Mouse (Mus musculus) stomach, embryonic 14.5 days (tissue): ENCODE measurements around the gene Dock8. TPM values are rescaled to one million over a fixed set of nuclear protein-coding genes. Genes with fewer than 3 reads are reported as not detected.

ENCODE experiments used
- ATAC-seq: fragments of 200-750 bp; cut with Nextera tagmentation; 2 replicates; pipeline ENCODE4 v1.8.0; 2017; ENCODE audit warnings: low read depth, moderate TSS enrichment; ENCODE audit not compliant: insufficient number of reproducible peaks, insufficient read depth, low FRiP score
- H3K27ac ChIP-seq: fragments of 300-500 bp; sonication (generic); 2 replicates; pipeline ENCODE4 v1.5.1; 2014; ENCODE audit warnings: mild to moderate bottlenecking, low read length, moderate library complexity, mixed read lengths
- H3K27me3 ChIP-seq: fragments of 300-500 bp; sonication (generic); 2 replicates; pipeline ENCODE4 v1.6.1; 2014; ENCODE audit warnings: low read length, control low read depth, mixed read lengths; ENCODE audit not compliant: control insufficient read depth, insufficient read depth
- H3K36me3 ChIP-seq: fragments of 300-500 bp; sonication (generic); 2 replicates; pipeline ENCODE4 v1.6.1; 2014; ENCODE audit warnings: mild to moderate bottlenecking, control low read depth, low read length, moderate library complexity, mixed read lengths; ENCODE audit not compliant: control insufficient read depth, insufficient read depth
- H3K4me1 ChIP-seq: fragments of 300-500 bp; sonication (generic); 2 replicates; pipeline ENCODE4 v1.6.1; 2014; ENCODE audit warnings: low read length, control low read depth, mixed read lengths; ENCODE audit not compliant: control insufficient read depth, insufficient read depth
- H3K4me2 ChIP-seq: fragments of 300-500 bp; sonication (generic); replicated peaks from 2 replicates; pipeline ENCODE4 v1.6.1; 2014; ENCODE audit warnings: low read depth, low read length, control low read depth
- H3K4me3 ChIP-seq: fragments of 300-500 bp; sonication (generic); 2 replicates; pipeline ENCODE4 v1.5.1; 2014; ENCODE audit warnings: low read depth, low read length, control low read depth
- H3K9ac ChIP-seq: fragments of 300-500 bp; sonication (generic); replicated peaks from 2 replicates; pipeline ENCODE4 v1.6.1; 2014; ENCODE audit warnings: low read depth, mild to moderate bottlenecking, control low read depth, low read length, moderate library complexity, mixed read lengths
- H3K9me3 ChIP-seq: fragments of 300-500 bp; sonication (generic); 2 replicates; pipeline ENCODE4 v1.6.1; 2016; ENCODE audit warnings: low read depth, low read length, control low read depth; ENCODE audit not compliant: control insufficient read depth
- WGBS: fragments of 180-500 bp; shearing (Covaris S2); extraction: QIAGEN DNeasy Blood & Tissue Kit; methylation state at CpG from one replicate; pipeline ENCODE4 v1.1.7; 2014; 5-methylcytosine and 5-hydroxymethylcytosine counted together
- polyA plus RNA-seq: library from polyadenylated mRNA; unstranded; fragments of >200 nt; fragmentation: Nextera tagmentation; extraction: Ambion mirVana; gene quantifications from 2 replicates; pipeline ENCODE4 v1.2.1, GENCODE M21; 2014

Gene Dock8
- polyA plus RNA-seq, 1 experiment from 2014 or later: 10.7 TPM

- Histone ChIP-seq H3K4me2 (no peak overlapping the region), H3K27ac (no peak overlapping the region), H3K9ac (no peak overlapping the region), H3K4me1 (no peaks in the 10 kb centered on the region), H3K4me3 (no peak overlapping the region), H3K9me3 (no peaks in the 10 kb centered on the region), H3K27me3 (no peaks in the 10 kb centered on the region), H3K36me3 (no peaks in the 10 kb centered on the region)
- ATAC-seq: no peak
- 80% methylated on average over 10 of the region's 10 CpGs for WGBS
Measured at GRCm38 (mm10) chr19:24978852-24979842, 20.2 kb upstream of the Dock8 start.

GRCm38 (mm10) chr19:24981294-24981693 is 18.0 kb upstream of the Dock8 start:
- Histone ChIP-seq H3K36me3 (no peaks in the 10 kb centered on the region), H3K9me3 (no peaks in the 10 kb centered on the region), H3K4me2 (no peak overlapping the region), H3K27me3 (no peaks in the 10 kb centered on the region), H3K9ac (no peak overlapping the region), H3K4me1 (no peaks in the 10 kb centered on the region), H3K27ac (no peak overlapping the region), H3K4me3 (no peak overlapping the region)
- no peak for ATAC-seq
- WGBS: 53% methylated on average over 8 of the region's 8 CpGs

- no peak for ATAC-seq
- Histone ChIP-seq H3K36me3 (no peaks in the 10 kb centered on the region), H3K9ac (no peak overlapping the region), H3K4me1 (no peaks in the 10 kb centered on the region), H3K27ac (no peak overlapping the region), H3K9me3 (no peaks in the 10 kb centered on the region), H3K4me3 (no peak overlapping the region), H3K4me2 (no peak overlapping the region), H3K27me3 (no peaks in the 10 kb centered on the region)
- 77% methylated on average over 4 of the region's 4 CpGs for WGBS
Measured at GRCm38 (mm10) chr19:24983050-24983449, 16.3 kb upstream of the Dock8 start.

- WGBS: 62% methylated on average over 7 of the region's 7 CpGs
Measured at GRCm38 (mm10) chr19:24983857-24984498, 15.4 kb upstream of the Dock8 start.

GRCm38 (mm10) chr19:24985045-24985444 is 14.3 kb upstream of the Dock8 start:
- H3K27ac ChIP-seq: no peak overlapping the region
- 93% methylated on average over 2 of the region's 2 CpGs for WGBS
- H3K36me3 ChIP-seq: no peaks in the 10 kb centered on the region
- no peaks in the 10 kb centered on the region for H3K9me3 ChIP-seq
- H3K9ac ChIP-seq: no peak overlapping the region
- H3K27me3 ChIP-seq: no peaks in the 10 kb centered on the region
- H3K4me3 ChIP-seq: no peak overlapping the region
- H3K4me1 ChIP-seq: no peaks in the 10 kb centered on the region
- no peak for ATAC-seq
- no peak overlapping the region for H3K4me2 ChIP-seq

More at GRCm38 (mm10) chr19:24983857-24984498, 15.4 kb upstream of the Dock8 start:
- Histone ChIP-seq H3K9ac (no peak overlapping the region), H3K4me1 (no peaks in the 10 kb centered on the region), H3K27me3 (no peaks in the 10 kb centered on the region), H3K36me3 (no peaks in the 10 kb centered on the region), H3K4me3 (no peak overlapping the region), H3K4me2 (no peak overlapping the region), H3K27ac (no peak overlapping the region), H3K9me3 (no peaks in the 10 kb centered on the region)
- no peak for ATAC-seq

GRCm38 (mm10) chr19:24987355-24987754 is 12.0 kb upstream of the Dock8 start:
- WGBS: 64% methylated on average over 4 of the region's 4 CpGs
- no peak for ATAC-seq
- H3K4me2 ChIP-seq: no peak overlapping the region
- H3K27me3 ChIP-seq: no peaks in the 10 kb centered on the region
- no peak overlapping the region for H3K4me3 ChIP-seq
- H3K27ac ChIP-seq: no peak overlapping the region
- H3K9me3 ChIP-seq: no peaks in the 10 kb centered on the region
- no peak overlapping the region for H3K9ac ChIP-seq
- H3K36me3 ChIP-seq: no peaks in the 10 kb centered on the region
- no peaks in the 10 kb centered on the region for H3K4me1 ChIP-seq

GRCm38 (mm10) chr19:24988831-24989230 is 10.5 kb upstream of the Dock8 start:
- Histone ChIP-seq H3K36me3 (no peaks in the 10 kb centered on the region), H3K27me3 (no peaks in the 10 kb centered on the region), H3K27ac (no peak overlapping the region), H3K9ac (no peak overlapping the region), H3K4me3 (no peak overlapping the region), H3K4me1 (no peaks in the 10 kb centered on the region), H3K4me2 (no peak overlapping the region), H3K9me3 (no peaks in the 10 kb centered on the region)
- no peak for ATAC-seq
- WGBS: 79% methylated on average over 5 of the region's 5 CpGs

- H3K36me3 ChIP-seq: no peaks in the 10 kb centered on the region
- H3K4me1 ChIP-seq: no peaks in the 10 kb centered on the region
- no peak for ATAC-seq
- H3K4me3 ChIP-seq: no peak overlapping the region
- H3K27ac ChIP-seq: no peak overlapping the region
- no peaks in the 10 kb centered on the region for H3K9me3 ChIP-seq
- H3K9ac ChIP-seq: no peak overlapping the region
- no peak overlapping the region for H3K4me2 ChIP-seq
- H3K27me3 ChIP-seq: no peaks in the 10 kb centered on the region
- 73% methylated on average over 7 of the region's 7 CpGs for WGBS
Measured at GRCm38 (mm10) chr19:24990138-24990822, 9.1 kb upstream of the Dock8 start.
